Mouse (Mus musculus) heart, adult 2 months (tissue): ENCODE measurements around the gene Msx2.

ENCODE experiments used
- CTCF ChIP-seq: fragments of 200-600 bp; IDR thresholded peaks from 2 replicates; pipeline ENCODE4 v1.8.1; 2022; ENCODE audit warnings: antibody characterized with exemption, mild to moderate bottlenecking, moderate library complexity
- EP300 ChIP-seq: fragments of 200-500 bp; IDR thresholded peaks from 2 replicates; pipeline ENCODE4 v1.6.1; 2011; ENCODE audit warnings: low read depth, low read length, control low read depth; ENCODE audit not compliant: insufficient read depth
- POLR2A ChIP-seq: fragments of 200-500 bp; IDR thresholded peaks from 2 replicates; pipeline ENCODE4 v1.6.1; 2011; ENCODE audit warnings: mild to moderate bottlenecking, low read depth, low read length, control low read depth; ENCODE audit not compliant: insufficient read depth

DNA sequence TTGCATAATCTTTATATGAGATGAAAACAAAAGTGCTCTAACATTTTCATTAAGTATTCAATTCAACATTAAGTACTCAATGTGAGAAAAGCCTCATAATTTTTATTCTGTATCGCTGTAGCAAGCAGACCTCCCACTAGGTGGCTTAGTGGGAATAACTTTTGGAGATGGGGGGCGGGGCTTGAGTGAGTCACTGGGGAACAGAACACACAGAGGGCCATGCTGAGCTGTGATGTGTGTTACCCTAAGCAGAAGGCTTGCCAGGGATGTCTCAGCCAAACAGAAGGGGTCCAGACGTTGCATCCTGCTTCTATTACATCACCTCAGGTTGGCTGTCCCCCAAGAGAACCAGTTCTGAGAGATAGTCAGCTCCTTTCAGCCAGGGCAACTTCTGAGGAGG lies 29.3 kb downstream of the Msx2 start:
- TF ChIP-seq CTCF (peak; percentile 58), EP300 (no peak), POLR2A (no peak)
